Mouse (Mus musculus) urinary bladder, postnatal 36 days (tissue): ENCODE data around the gene Lcn8.
A peak's percentile ranks its signal among the peaks of the same experiment; 100 is the strongest.

Experiments used
- DNase-seq, 2 experiments: peaks; one replicate each; pipeline ENCODE4 v3.0.0; 2022; ENCODE audit warnings: low spot score in 2 of 2, mixed read lengths in 1 of 2

The Lcn8 gene

GRCm38 (mm10) chr2:25652902-25653301 is at the start of gene Lcn8:
Gene Lcn8 (plus strand): TSS chr2:25653120.
- no peak for DNase-seq

- DNase-seq: peak; percentile 84 to 89
Measured at GRCm38 (mm10) chr2:25607761-25608622, 44.9 kb upstream of the Lcn8 start, which contains the start of gene Rabl6. Gene Rabl6 (minus strand): TSS chr2:25608521.

- DNase-seq: no peak
Measured at GRCm38 (mm10) chr2:25608671-25609070, 44.2 kb upstream of the Lcn8 start.

- DNase-seq: no peak
Measured at GRCm38 (mm10) chr2:25616398-25616797, 36.5 kb upstream of the Lcn8 start.

GRCm38 (mm10) chr2:25617578-25617977 is 35.3 kb upstream of the Lcn8 start, which contains the start of gene Ccdc183:
Gene Ccdc183 (minus strand): TSS chr2:25617678.
- DNase-seq: no peak

- no peak for DNase-seq
Measured at GRCm38 (mm10) chr2:25620386-25620785, 32.5 kb upstream of the Lcn8 start.

GRCm38 (mm10) chr2:25620852-25621228 is 32.1 kb upstream of the Lcn8 start:
- no peak for DNase-seq

- DNase-seq: peak; percentile 90 to 93
Measured at GRCm38 (mm10) chr2:25621229-25622200, 31.4 kb upstream of the Lcn8 start, which contains the start of gene Tmem141. Gene Tmem141 (minus strand): TSS chr2:25622005.

GRCm38 (mm10) chr2:25625986-25626385 is 26.9 kb upstream of the Lcn8 start:
- DNase-seq: no peak

GRCm38 (mm10) chr2:25627811-25628210 is 25.1 kb upstream of the Lcn8 start, which contains the start of gene Fcna:
Gene Fcna (minus strand): TSS chr2:25628030.
- DNase-seq: no peak

GRCm38 (mm10) chr2:25628738-25629137 is 24.2 kb upstream of the Lcn8 start:
- DNase-seq: no peak

GRCm38 (mm10) chr2:25633616-25634015 is 19.3 kb upstream of the Lcn8 start:
- no peak for DNase-seq

GRCm38 (mm10) chr2:25634046-25634445 is 18.9 kb upstream of the Lcn8 start:
- DNase-seq: no peak

GRCm38 (mm10) chr2:25639890-25640289 is 13.0 kb upstream of the Lcn8 start:
- DNase-seq: no peak

GRCm38 (mm10) chr2:25654502-25654901 is 1.6 kb downstream of the Lcn8 start:
- no peak for DNase-seq

GRCm38 (mm10) chr2:25656691-25657090 is 3.8 kb downstream of the Lcn8 start:
- no peak for DNase-seq

GRCm38 (mm10) chr2:25657246-25657645 is 4.3 kb downstream of the Lcn8 start:
- no peak for DNase-seq

- no peak for DNase-seq
Measured at GRCm38 (mm10) chr2:25657652-25658051, 4.7 kb downstream of the Lcn8 start, which contains the start of gene Lcn5. Gene Lcn5 (plus strand): TSS chr2:25657952.

GRCm38 (mm10) chr2:25660279-25660678 is 7.4 kb downstream of the Lcn8 start:
- no peak for DNase-seq

GRCm38 (mm10) chr2:25661245-25661970 is 8.5 kb downstream of the Lcn8 start:
- DNase-seq: no peak

GRCm38 (mm10) chr2:25663511-25663910 is 10.6 kb downstream of the Lcn8 start:
- peak; percentile 37 to 71 for DNase-seq
